Mouse (Mus musculus) C2C12 (cell line): ENCODE data around the gene Kcnq5.

Experiments
- CEBPB ChIP-seq: IDR thresholded peaks from one replicate; pipeline ENCODE4 v1.6.1; 2011; ENCODE audit warnings: low read depth, mild to moderate bottlenecking, control low read depth, moderate library complexity
- CTCF ChIP-seq: IDR thresholded peaks from one replicate; pipeline ENCODE4 v1.5.1; 2011; ENCODE audit not compliant: control insufficient read depth, insufficient read depth, insufficient read length
- FOSL1 ChIP-seq: IDR thresholded peaks from one replicate; pipeline ENCODE4 v1.8.0; 2011; ENCODE audit warnings: mild to moderate bottlenecking, low read length; ENCODE audit not compliant: poor library complexity, insufficient read depth, severe bottlenecking
- MAX ChIP-seq: IDR thresholded peaks from one replicate; pipeline ENCODE4 v1.6.1; 2011; ENCODE audit warnings: mild to moderate bottlenecking, control low read depth
- MYOD1 ChIP-seq: IDR thresholded peaks from one replicate; pipeline ENCODE4 v1.6.1; 2011; ENCODE audit warnings: low read depth; ENCODE audit not compliant: control insufficient read depth, insufficient read length
- MYOG ChIP-seq: IDR thresholded peaks from one replicate; pipeline ENCODE4 v1.6.1; 2011; ENCODE audit not compliant: control insufficient read depth, insufficient read length; ENCODE audit errors: extremely low read depth

GRCm38 (mm10) chr1:21530823-21531222 lies 430.9 kb downstream of the Kcnq5 start:
- no peak for TF ChIP-seq CTCF
- no peak for TF ChIP-seq MYOD1
- no peak for TF ChIP-seq MYOG
- TF ChIP-seq MAX = no peak
- TF ChIP-seq CEBPB = no peak
- TF ChIP-seq FOSL1 = no peak
